Mouse (Mus musculus): ENCODE results near the gene Gm20547. TPM values are rescaled to one million over a fixed set of nuclear protein-coding genes. Genes with fewer than 3 reads are reported as not detected.

The Gm20547 gene
- polyA plus RNA-seq, 1 experiment from 2014 or later: 0.07 TPM

DNA sequence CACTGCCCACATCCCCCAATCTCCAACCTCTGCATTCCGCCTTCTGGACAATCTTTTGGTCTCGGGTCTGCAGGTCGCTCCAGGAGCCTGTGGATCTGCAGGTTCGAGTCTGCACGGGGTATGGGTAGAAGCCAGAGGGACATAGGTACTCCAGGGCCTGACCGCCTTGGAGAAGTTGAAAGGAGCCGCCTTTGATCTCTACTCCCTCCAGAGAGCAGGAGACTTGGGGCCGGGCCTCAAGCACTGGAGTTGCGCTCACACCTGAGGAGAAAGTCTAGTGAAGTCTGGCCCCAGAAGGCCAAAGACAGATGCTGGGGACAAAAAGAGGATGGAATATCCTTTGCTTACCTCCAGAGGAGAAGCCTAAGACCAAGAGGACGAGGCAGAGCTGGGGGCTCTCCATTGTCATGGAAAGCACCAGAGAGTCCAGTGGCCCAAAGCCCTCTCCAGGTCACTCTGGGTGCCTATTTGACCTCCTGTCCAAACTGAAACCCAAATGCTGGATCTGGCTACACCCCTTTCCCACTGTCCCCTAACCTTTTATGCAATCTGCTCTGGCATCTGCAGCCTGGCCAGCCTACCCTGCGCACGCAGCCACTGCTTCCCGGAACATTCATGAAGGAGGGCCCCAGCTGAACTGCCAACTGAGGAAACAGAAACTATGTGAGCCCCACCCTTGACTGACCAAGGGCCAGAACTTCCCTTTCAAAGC is 20.0 kb downstream of the Gm20547 start:
- 72% methylated on average over 13 of the region's 13 CpGs for WGBS
- Histone ChIP-seq H3K4me3 (no peak overlapping the region), H3K27me3 (ENCODE audit: low read depth, poor library complexity, severe bottlenecking) (no peaks in the 10 kb centered on the region), H3K9me3 (replicated peaks) (no peaks in the 10 kb centered on the region), H3K27ac (replicated peaks) (no peak overlapping the region), H3K4me1 (peaks cover 5% of the 10 kb centered on the region), H3K36me3 (peaks cover 13% of the 10 kb centered on the region)
- no peak for DNase-seq (ENCODE audit: low spot score)

- H3K4me3 ChIP-seq: no peak overlapping the region
- 88% methylated on average over 9 of the region's 9 CpGs for WGBS
- no peaks in the 10 kb centered on the region for H3K9me3 ChIP-seq (replicated peaks)
- H3K36me3 ChIP-seq: peaks cover 26% of the 10 kb centered on the region
- H3K27ac ChIP-seq (replicated peaks): no peak overlapping the region
- no peaks in the 10 kb centered on the region for H3K27me3 ChIP-seq (ENCODE audit: low read depth, poor library complexity, severe bottlenecking)
- no peak for DNase-seq (ENCODE audit: low spot score)
- H3K4me1 ChIP-seq: peaks cover 5% of the 10 kb centered on the region
Measured at GRCm38 (mm10) chr17:34860514-34860913, 21.3 kb downstream of the Gm20547 start.

DNA sequence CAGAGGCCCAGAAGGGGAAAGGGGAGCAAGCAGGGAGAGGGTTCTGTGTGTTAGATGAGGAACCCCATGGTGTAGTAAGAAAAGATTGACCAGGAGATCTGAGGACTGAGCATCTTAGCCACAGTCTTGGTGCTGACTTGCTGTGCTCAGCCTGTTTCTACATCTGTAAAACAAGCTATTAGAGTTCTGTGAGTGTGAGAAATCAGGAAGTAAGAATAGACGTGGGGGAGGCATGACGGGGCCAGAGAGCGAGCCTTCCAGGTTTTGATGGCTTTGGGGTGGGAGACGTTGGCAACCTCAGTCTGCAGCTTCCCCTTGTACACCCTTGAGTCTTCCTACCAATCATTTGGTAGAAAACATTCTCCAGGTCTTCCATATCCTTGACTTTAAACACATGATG is 23.2 kb downstream of the Gm20547 start:
- Histone ChIP-seq H3K4me3 (no peak overlapping the region), H3K4me1 (no peaks in the 10 kb centered on the region), H3K27ac (replicated peaks) (no peak overlapping the region), H3K36me3 (peaks cover 45% of the 10 kb centered on the region), H3K9me3 (replicated peaks) (no peaks in the 10 kb centered on the region), H3K27me3 (ENCODE audit: low read depth, poor library complexity, severe bottlenecking) (no peaks in the 10 kb centered on the region)
- 89% methylated on average over 4 of the region's 4 CpGs for WGBS
- no peak for DNase-seq (ENCODE audit: low spot score)

GRCm38 (mm10) chr17:34855825-34856224 is 26.0 kb downstream of the Gm20547 start:
- Histone ChIP-seq H3K27me3 (ENCODE audit: low read depth, poor library complexity, severe bottlenecking) (no peaks in the 10 kb centered on the region), H3K9me3 (replicated peaks) (no peaks in the 10 kb centered on the region), H3K27ac (replicated peaks) (no peak overlapping the region), H3K4me1 (peaks cover 14% of the 10 kb centered on the region), H3K36me3 (peaks cover 63% of the 10 kb centered on the region), H3K4me3 (no peak overlapping the region)
- 40% methylated on average over 3 of the region's 3 CpGs for WGBS
- DNase-seq (ENCODE audit: low spot score): peak; percentile 45

DNA sequence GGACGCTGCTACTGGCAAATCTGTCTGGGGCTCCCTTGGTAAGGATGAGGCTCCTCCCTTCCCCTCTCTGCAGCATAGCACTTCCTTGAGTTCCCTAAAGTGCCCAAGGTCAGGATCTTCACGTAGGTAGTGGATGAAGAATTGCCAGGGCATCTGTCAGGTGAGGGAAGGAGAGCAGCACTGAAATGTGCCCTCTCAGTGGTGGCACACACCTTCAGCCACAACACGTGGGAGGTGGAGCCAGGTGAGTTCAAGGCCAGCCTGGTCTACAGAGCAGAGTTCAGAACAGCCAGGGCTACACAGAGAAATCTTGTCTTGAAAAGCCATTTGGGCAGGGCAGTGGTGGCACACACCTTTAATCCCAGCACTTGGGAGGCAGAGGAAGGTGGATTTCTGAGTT is 27.1 kb downstream of the Gm20547 start:
- H3K4me1 ChIP-seq: peaks cover 22% of the 10 kb centered on the region
- WGBS: 81% methylated on average over 3 of the region's 3 CpGs
- peaks cover 63% of the 10 kb centered on the region for H3K36me3 ChIP-seq
- DNase-seq (ENCODE audit: low spot score): no peak
- H3K4me3 ChIP-seq: no peak overlapping the region
- H3K9me3 ChIP-seq (replicated peaks): no peaks in the 10 kb centered on the region
- H3K27me3 ChIP-seq (ENCODE audit: low read depth, poor library complexity, severe bottlenecking): no peaks in the 10 kb centered on the region
- no peak overlapping the region for H3K27ac ChIP-seq (replicated peaks)

- Histone ChIP-seq H3K9me3 (replicated peaks) (no peaks in the 10 kb centered on the region), H3K4me3 (no peak overlapping the region), H3K4me1 (peaks cover 30% of the 10 kb centered on the region), H3K27ac (replicated peaks) (no peak overlapping the region), H3K27me3 (ENCODE audit: low read depth, poor library complexity, severe bottlenecking) (no peaks in the 10 kb centered on the region), H3K36me3 (peaks cover 63% of the 10 kb centered on the region)
- no peak for DNase-seq (ENCODE audit: low spot score)
- WGBS: 83% methylated on average over 8 of the region's 8 CpGs
Measured at GRCm38 (mm10) chr17:34853511-34853910, 28.3 kb downstream of the Gm20547 start.

- Histone ChIP-seq H3K27ac (replicated peaks) (peak overlapping the region; percentile 88), H3K36me3 (peaks cover 64% of the 10 kb centered on the region), H3K27me3 (ENCODE audit: low read depth, poor library complexity, severe bottlenecking) (no peaks in the 10 kb centered on the region), H3K4me1 (peaks cover 30% of the 10 kb centered on the region), H3K9me3 (replicated peaks) (no peaks in the 10 kb centered on the region), H3K4me3 (peak overlapping the region; percentile 96)
- DNase-seq (ENCODE audit: low spot score): no peak
- 2% methylated on average over 25 of the region's 25 CpGs for WGBS
Measured at GRCm38 (mm10) chr17:34850517-34851125, 31.2 kb downstream of the Gm20547 start.

DNA sequence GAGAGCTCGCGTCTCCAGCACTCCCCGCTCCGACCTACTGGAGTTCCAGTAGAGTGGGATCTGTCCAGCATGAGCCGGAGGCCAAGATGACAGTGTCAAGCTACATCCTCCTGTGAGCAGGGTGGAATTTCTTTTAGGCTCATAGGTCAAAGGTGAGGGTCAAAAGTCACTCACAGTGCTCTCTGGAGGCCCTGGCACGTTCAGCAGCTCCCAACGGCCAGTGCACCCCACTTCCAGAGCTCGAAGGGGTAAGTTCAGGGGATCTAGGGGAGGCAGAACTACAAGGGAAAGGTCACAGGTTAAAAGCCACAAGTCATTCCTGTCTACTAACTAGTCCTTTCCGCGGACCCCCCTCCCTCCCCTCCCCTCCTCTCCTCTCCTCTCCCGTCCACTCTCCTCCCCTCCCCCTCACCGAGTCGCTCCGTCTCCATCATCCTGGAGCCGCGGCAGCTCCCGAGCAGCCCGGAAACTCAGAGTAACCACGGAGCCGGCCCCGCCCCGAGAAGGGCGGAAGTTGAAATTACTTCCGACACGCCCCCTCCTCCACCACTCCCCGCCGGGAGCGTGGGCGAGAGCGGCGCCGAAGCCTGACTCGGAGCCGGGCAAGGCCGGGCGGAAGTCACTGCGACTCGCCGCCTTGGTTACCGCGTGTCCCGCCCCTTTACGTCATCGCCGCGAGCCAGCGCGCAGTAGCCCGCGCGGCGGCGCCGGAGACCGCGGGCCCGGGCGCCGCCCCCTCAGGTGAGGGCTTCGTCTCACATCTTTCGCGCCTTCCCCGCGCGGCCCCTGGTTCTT is 31.9 kb downstream of the Gm20547 start, which contains the start of the genes Skiv2l and Nelfe:
Gene Skiv2l, minus strand, starts transcription at position 489 of the 795 bp plus-strand sequence.
Gene Nelfe, plus strand, starts transcription at position 670 of the 795 bp plus-strand sequence.
- Histone ChIP-seq H3K4me3 (peak within 1 kb of the TSS; percentile 96), H3K27me3 (ENCODE audit: low read depth, poor library complexity, severe bottlenecking) (no peaks in the 10 kb centered on the region), H3K4me1 (peaks cover 30% of the 10 kb centered on the region), H3K9me3 (replicated peaks) (no peaks in the 10 kb centered on the region), H3K27ac (replicated peaks) (peak within 1 kb of the TSS; percentile 88), H3K36me3 (peaks cover 64% of the 10 kb centered on the region)
- peak; percentile 98 for DNase-seq (ENCODE audit: low spot score)
- 1% methylated on average over 65 of the region's 65 CpGs for WGBS

DNA sequence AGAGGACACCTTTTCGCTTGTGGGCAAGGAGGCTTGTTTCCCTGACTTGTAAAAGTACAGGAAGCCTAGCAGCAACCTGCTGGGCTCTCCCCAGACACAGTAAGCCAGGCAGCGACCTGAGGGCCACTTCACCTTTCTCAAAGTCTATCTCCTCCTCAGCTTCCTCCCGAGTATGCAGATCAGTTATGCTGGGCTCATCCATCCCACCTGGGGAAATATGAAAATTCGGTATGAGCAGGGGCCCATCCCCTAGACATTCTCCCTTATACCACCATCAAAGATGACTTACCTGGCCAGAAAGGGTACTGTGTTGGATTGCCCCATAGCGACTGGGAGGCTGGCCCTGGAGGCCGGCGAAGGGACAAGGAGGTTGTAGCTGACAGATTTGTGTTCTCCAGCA is 34.2 kb downstream of the Gm20547 start:
- H3K4me3 ChIP-seq: no peak overlapping the region
- no peak for DNase-seq (ENCODE audit: low spot score)
- peaks cover 64% of the 10 kb centered on the region for H3K36me3 ChIP-seq
- no peaks in the 10 kb centered on the region for H3K9me3 ChIP-seq (replicated peaks)
- no peak overlapping the region for H3K27ac ChIP-seq (replicated peaks)
- WGBS: 93% methylated on average over 7 of the region's 7 CpGs
- no peaks in the 10 kb centered on the region for H3K27me3 ChIP-seq (ENCODE audit: low read depth, poor library complexity, severe bottlenecking)
- peaks cover 30% of the 10 kb centered on the region for H3K4me1 ChIP-seq

DNA sequence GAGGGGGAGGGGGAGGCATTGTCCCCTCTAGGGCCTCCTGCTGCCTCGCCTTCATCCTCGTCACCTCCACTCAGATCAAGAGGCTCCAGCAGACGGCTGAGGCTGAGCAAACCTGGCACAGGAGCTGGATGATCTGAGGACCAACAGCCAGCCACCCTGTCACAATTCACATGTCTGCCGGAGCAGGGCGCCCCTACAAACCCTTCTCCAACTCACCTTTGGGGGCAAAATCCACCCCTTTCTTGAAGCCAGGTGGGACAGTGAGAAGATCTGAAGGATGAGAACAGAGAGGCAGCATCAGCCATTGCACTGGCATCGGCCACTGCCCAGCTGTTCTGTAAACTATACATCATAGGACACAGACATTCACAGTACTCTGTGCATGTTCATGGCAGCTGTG is 34.6 kb downstream of the Gm20547 start:
- DNase-seq (ENCODE audit: low spot score): no peak
- H3K36me3 ChIP-seq: peaks cover 64% of the 10 kb centered on the region
- no peaks in the 10 kb centered on the region for H3K9me3 ChIP-seq (replicated peaks)
- WGBS: 88% methylated on average over 6 of the region's 6 CpGs
- no peak overlapping the region for H3K4me3 ChIP-seq
- H3K4me1 ChIP-seq: peaks cover 28% of the 10 kb centered on the region
- H3K27me3 ChIP-seq (ENCODE audit: low read depth, poor library complexity, severe bottlenecking): no peaks in the 10 kb centered on the region
- no peak overlapping the region for H3K27ac ChIP-seq (replicated peaks)

GRCm38 (mm10) chr17:34844884-34845283 is 37.0 kb downstream of the Gm20547 start:
- H3K4me1 ChIP-seq: peaks cover 8% of the 10 kb centered on the region
- no peak for DNase-seq (ENCODE audit: low spot score)
- no peaks in the 10 kb centered on the region for H3K27me3 ChIP-seq (ENCODE audit: low read depth, poor library complexity, severe bottlenecking)
- WGBS: 94% methylated on average over 13 of the region's 13 CpGs
- no peaks in the 10 kb centered on the region for H3K9me3 ChIP-seq (replicated peaks)
- no peak overlapping the region for H3K27ac ChIP-seq (replicated peaks)
- peaks cover 84% of the 10 kb centered on the region for H3K36me3 ChIP-seq
- no peak overlapping the region for H3K4me3 ChIP-seq

- WGBS: 82% methylated on average over 6 of the region's 6 CpGs
- H3K27ac ChIP-seq (replicated peaks): no peak overlapping the region
- H3K4me1 ChIP-seq: peaks cover 29% of the 10 kb centered on the region
- H3K36me3 ChIP-seq: peaks cover 82% of the 10 kb centered on the region
- no peak for DNase-seq (ENCODE audit: low spot score)
- no peak overlapping the region for H3K4me3 ChIP-seq
- H3K9me3 ChIP-seq (replicated peaks): no peaks in the 10 kb centered on the region
- no peaks in the 10 kb centered on the region for H3K27me3 ChIP-seq (ENCODE audit: low read depth, poor library complexity, severe bottlenecking)
Measured at GRCm38 (mm10) chr17:34840736-34841307, 41.0 kb downstream of the Gm20547 start.
